Mouse (Mus musculus) cerebellum, adult 18-20 months (tissue): ENCODE measurements around the gene Mkln1.

Experiments
- DNase-seq, 2 experiments: peaks; one replicate each; pipeline ENCODE4 v3.0.0; 2021

Mkln1 gene

DNA sequence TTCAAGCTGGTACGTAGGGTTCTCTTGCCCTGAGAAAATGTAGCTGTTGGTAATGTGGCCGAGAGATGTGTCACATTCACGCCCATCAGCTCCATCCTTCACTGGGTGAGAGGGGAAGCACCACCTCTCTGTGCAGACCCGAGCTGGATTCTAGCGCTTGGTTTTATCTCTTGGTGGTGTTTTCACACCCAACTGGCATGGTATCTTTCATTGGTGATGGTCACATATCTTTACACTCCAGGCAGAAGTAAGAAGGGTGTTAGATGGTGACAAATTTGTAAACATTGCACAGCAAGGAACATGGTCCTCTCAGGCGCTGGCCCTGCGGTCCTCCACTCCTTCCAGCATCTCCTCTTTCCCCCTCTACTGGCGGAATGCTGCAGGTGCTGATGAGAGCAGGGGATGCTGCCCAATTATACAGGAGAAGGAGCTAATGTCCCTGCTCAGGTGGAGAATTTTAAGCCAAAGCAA is 120.5 kb downstream of the Mkln1 start:
- DNase-seq: no peak

DNA sequence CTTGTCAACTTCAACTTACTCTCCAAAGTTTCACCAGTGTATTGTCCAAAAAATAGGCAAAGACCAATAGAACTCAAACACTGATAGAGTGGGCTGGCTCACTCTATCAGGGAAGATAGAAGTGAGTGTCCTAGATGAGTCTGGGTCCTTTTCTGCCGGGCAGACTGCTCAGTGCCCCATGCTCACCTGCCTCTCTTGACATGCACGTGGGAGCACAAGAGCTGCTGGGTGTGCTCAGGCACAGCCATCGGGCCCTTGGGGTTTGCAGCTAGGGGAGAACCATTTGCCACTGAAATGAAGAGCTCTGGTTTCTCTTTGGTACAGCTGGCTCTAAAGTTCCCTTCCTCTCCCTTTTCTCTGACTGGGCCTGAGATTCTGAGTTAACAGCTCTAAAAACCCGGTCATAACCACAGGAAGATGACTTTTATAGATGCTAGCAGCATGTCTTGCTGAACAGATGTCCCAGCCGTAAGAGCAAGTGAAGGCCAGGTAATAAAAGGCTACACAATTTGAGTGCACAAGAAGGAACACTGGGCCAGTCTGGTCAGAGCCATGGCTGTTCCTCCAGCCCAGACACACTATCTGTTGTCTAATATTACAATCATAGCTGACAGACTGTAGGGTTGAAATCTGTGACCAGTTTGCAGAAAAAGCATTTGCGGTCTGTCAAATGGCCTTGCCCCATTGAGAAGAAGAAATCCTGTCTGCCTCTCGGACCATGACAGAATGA is 122.1 kb downstream of the Mkln1 start:
- no peak for DNase-seq

DNA sequence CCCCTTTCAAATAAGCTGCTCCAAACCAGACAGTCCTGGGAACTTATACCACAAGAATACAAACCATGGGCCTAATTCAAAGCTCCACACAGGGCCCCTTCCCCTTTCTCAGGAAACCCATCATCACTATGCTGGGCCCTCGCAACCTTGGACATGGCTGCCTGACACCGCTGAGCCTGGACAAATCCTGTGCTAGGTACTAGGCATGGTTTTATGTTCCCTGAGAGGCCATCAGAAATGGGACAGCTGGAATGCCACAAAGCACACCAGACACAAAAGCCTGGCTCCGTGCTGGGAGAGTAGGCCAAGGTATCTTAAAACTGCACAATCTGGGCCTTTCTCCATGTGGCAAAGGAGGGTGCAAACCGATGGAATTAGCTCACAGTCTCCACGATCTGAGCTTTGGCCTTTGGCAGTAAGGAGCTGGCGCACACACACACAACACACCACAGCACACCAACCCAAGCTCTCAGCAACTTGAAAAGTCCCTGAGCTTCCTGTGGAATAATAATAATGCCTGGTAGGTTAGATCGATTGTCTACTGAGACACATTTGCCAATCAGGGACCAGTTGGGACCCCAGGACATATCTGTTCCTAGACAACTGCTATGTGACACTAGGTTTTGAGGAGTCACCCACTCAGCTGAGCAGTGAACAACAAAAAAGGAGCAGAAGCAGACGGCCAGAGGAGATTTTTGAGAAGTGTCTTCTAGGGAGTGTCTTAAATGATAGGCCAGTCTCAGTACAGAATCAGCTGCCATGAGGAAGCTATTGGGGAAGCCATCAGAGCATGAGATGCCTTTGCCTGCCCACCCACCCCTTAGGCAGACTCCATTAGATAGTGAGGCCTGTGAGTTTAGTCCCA is 123.2 kb downstream of the Mkln1 start:
- no peak for DNase-seq

DNA sequence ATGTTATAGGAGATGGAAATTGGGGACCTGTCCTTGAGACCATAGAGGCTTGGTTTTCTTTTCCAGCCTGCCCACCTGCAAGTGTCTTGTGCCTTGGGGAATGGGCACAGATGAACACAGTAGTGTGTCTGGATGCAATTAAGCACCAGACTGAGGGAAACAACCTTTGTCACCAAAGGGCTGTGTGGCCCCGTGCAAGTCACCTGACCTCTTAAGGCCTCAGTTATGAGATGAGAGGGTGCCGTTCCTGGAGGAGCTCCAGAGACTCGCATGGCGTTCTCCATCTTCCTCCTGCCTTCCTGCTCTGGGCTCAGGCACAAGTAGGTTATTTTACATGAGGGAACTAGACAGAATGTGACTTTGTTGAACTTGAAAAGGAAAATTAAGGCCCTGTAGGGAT is 123.9 kb downstream of the Mkln1 start:
- no peak for DNase-seq

DNA sequence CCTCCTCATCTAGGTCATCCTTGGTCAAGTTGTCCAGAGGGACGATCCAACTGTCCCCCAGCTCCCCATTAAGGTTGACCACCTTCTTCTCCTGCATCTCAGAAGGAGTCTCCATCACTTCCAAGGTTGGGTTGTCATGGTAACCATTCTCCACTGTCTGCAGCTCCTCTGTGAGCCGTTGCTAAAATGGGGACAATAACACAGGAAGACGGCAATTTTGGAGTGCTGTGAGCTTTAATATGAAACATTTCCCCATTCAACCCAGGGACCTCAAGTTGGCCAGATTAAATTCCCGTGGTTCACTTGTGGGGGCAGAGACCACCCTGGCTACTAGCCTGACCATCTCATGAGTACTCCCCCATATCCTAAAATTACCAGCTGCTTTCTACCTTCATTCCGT is 124.5 kb downstream of the Mkln1 start:
- DNase-seq: no peak

DNA sequence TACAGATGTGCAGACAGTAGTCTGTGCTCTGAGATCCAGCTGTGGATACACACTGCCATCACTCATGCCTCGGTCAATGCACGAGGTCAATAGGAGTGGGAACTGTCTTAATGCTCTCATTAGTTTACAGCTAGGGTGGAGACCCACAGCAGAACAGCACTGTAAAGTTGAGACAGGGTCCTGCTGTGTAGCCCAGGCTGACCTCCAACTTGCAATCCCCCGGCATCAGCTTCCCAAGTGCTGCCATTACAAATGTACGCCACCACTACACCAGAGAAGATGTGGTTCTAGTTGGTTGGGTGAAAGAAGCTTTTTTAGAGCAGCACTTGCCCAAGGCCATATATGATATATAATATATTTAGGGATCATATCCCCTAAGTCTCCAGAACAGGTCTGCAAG is 125.1 kb downstream of the Mkln1 start:
- DNase-seq: no peak

DNA sequence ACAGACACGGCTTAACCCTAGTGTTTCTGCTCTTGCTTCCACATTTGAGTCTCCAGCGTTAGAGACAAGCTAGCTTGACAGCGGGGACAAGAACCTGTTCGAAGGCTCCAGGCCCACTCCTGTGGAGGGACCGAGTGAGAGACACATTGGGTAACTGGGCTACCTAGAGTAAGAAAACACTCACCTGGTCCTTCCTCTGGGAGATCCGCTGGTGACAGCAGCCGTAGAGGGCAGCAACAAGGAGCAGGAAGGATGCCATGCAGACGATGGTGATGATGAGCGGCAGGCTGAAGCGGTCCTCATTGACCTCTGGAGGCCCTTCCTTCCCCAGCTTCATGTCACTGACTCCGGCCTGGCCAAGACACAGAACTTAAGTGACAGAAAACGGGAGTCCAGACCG is 125.6 kb downstream of the Mkln1 start:
- no peak for DNase-seq

DNA sequence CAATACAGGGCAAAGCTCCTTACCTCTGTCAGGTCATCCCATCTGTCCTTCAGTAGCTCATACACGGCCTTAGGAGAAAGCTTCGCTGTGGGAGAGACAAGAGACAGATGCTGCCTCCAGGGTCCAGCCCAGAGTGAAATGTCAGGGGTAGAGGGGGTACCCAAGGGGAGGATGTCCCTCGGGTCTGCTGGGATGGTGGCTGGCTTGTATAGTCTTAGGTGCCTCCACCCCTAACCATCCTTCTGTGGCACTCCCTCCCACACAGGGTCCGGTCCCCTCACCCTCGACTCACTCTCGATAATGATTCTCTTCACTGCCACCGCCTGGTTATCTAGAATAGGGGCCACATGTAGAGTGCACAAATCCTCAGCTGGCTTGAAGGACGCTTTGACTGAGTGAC is 126.1 kb downstream of the Mkln1 start:
- no peak for DNase-seq

DNA sequence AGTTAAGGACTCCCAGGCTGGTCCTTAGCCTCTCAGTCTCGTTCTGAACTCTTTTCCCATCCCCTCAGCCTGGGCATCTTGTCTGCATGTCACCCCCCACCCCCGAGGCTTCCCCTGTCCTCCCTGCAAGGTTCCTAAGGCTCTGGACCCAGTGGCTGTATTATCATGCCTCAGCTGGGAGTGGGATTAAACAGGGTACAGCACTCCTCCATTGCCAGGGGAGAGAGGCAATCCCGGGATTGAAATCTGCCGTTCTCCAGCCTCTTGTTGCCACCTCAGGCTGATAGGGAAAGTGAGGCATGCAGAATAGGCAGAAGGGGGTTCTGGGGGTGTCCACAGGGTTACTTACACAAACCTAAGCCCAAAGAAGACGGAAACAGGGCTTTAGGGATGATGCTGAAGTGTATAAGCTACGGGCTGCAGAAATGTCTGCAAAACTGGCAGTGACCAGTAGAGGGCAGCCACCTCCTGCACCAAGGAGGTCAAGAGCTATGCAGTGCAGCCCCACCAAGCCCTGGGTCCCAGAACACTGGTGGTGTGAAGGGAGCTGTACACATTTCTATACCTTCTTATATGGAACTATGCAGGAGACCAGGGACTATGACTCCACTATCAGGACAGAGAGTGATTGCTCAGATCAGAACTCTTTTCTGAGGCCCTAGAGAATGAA is 126.8 kb downstream of the Mkln1 start:
- DNase-seq: peak; percentile 43 to 51

DNA sequence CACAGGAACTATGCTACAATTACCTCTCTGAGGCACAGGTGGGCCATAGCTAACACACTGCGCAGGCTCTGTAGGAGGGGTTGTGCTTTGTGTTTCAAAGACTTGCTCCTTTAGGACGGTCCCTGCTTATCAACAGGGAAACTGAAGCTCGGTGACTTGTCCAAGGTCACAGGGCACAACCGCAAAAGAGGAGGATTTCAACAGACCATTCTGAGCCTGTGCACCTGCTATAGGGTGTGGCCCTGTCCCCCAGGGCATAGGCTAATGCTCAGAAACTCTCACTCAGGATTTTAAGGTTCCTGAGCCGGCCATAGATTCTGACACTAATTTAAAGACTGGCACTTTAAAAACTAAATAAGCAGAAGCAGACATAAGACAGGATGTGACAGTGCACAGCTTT is 128.4 kb downstream of the Mkln1 start:
- no peak for DNase-seq

DNA sequence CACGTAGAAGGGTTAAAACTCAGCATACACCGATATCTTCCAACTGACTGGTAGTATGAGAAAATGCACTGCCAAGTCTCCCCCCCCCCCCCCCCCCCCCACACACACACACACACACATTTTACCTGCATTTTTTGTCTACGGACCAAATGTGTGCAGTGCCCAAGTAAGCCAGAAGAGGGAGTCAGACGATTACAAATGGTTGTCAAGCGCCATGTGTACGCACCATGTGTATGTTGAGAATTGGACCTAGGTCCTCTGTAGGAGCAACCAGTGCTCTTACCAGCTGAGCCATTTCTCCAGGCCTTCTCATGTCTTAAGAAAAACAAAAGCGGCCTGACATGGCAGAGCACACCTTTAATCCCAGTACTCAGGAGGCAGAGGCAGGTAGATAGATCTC is 129.4 kb downstream of the Mkln1 start:
- DNase-seq: no peak

DNA sequence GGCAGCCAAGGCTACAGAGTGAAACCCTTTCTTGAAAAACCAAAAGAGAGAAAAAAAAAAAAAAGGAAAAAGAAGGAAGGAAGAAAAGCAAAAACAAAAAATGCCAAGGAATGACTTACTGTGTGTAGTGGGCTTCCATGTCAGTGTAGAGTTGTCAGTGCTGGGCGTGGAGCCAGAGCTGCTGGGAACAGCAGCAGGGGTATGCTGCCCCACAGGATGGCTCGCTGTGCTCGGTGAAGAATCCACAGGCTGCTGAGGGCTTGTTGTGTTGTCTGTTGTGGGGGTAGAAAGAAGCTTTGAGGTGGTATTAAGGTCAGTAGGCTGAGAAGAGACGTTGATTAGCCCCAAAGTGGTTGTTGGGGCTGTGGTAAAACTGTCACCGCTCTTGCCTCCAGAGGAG is 129.8 kb downstream of the Mkln1 start:
- no peak for DNase-seq

DNA sequence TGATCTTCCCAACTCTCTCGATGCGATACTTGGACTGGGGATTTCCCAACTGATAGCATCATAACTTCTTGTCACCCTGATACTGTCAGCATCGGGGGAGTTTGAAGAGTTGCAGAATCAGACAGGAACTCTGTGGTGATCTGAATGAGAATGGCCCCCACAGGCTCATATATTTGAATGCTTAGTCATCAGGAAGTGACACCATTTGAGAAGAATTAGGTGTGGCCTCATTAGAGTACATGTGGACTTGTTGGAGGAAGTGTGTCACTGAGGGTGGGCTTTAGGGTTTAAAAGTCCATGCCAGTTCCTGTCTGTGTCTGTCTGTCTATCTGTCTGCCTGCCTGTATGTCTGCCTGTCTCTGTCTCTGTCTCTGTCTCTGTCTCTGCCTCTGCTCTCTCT is 133.3 kb downstream of the Mkln1 start:
- no peak for DNase-seq

DNA sequence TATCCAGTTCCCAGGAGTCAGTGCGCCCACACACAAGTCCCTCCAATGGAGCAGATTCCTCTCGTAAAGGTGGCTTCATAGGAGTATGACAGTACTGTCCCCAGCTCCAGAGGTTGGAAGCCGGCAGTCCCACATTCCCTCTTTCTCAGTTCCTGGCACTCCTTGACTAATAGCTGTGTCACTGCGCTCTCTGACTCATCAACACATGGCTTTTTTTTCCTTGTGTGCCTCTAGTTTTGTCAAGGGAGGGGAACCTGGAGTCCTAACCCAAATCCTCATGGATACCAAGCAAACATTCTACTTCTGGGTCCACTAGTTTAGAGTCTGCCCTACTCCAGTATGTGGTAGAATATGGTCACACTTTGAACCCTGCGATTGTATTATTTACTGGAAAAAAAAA is 136.2 kb downstream of the Mkln1 start:
- DNase-seq: no peak

DNA sequence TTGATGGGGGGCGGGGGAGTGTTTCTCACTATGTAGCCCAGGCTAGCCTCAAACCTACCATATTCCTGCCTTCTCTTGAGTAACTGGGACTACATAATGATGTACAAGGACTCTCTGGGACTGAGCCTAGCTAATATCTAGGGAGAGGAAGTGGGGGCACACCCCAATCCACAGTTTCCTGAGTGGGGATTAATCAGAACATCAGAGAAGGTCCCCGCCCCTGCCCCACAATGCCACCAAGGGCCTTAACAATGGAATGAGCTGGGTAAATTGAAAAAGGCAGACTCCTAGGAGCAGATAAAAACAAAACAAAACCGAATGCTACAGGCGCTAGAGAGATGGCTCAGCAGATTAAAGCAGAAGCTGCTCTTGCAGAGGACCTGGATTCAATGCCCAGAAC is 138.7 kb downstream of the Mkln1 start:
- DNase-seq: no peak

DNA sequence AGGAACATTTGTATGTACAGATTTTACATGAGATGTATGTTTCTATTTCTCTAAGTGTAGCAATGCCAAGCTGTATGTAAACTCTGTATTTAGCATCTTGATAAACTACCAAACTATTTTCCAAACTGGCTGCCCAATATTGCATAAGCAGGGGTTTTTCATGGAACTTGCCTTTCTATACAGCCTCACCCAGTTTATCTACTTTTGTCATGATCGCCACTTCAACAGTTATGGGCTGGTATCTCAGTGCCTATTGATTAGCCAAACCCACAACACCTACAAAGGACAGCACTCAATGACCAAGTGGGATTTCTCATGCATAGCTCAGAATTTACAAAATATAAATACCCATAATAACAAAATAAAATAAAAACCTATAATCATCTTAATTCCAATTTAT is 139.6 kb downstream of the Mkln1 start:
- DNase-seq: no peak

DNA sequence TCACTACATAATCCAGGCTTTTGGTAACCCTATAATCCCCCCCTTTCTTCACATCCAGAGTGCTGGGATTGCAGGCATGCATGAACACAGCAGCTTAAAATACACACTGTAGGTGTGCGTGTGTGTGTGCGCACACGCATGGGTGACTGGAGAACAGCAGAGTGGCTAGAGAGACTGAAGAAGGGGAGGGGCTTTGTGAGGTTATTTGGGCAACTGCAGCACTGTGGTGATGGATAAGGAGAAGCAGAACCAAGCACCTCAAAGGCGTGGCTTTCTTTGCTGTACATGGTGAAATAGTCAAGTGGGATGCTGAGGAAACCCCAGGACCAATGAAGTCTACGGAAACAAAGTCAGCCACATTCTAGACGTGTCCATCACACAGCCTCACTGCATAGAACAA is 141.5 kb downstream of the Mkln1 start:
- DNase-seq: no peak

DNA sequence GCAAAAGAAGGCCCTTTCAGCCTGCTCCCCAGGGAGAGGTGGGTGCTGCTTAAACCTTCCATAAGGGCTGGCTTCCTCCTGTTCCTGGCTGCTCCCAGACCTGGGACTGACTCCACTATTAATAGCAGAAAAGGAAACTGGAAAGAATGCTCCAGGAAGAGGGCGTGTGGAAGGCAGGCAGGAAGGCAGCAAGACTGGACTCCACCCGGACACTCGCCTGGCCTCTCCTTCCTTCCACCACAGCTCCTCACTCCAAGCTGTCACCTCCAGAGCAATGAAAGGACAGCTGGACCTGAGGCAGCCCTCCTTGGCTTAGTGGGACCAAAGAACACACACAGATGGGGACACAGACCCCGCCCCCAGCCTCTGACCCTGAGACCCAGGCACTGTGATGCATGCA is 145.8 kb downstream of the Mkln1 start:
- DNase-seq: no peak

DNA sequence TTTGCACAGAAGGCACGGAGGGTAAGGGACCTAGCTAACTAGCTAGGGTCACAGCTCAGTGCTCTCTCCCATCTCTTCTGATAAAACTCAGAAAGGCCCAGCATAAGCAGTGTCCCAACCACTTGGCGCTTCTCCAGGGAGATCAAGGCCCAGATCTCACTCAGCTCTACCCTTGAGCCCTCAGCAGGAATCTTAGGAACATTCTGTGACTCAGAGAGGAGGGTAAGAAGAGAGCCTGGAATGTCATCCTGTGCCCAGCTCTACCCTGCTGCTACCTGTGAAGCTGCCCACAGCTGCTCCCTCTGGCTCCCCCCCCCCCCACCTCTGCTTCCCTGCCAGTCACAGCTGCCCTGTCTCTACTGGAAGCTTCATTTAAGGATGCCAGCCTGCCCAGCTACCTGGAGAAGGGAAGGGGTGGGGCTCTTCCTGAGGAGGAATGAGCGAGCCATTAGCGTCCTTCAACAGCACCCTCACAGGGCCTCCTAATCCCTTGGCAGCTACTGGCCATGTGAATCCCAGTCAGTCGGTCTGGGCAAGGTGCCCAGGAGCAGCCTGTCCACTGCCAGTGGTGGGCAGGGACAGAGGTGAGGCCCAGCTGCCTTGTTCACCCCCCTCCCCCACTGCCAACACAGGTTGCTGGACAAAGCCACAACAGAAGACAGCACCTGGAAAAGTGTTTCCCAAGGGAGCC is 151.0 kb downstream of the Mkln1 start:
- DNase-seq: no peak

DNA sequence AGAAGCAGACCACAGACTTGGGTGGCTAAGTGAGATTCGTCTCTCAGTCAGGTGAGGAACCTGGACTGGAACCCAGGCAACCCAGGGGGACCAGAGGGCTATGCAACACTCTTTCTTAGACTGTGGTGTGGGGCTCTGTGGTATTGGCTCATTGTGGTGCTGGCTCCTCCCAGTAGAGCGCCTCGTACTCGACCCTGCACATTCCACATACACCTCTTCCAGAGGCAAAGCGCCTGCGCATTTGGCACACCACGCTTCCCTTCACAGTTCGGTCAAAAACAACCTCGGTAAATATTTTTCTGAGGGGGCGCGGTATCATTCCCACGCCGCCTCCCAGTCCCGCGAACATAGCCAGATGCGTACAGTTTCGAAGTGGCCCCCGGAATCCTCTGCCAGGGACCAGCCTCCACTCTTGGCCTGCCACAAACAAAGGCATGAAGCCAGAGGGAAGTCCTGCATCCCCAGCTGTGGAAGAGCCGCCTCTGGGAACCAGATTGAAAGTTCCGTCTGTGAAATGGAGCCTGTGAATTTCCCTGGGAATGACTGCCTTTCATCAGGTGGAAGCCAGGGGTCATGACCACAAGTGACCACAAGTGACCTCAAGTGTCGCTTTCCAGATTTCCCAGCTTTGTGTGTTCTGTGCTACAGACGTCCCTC is 152.5 kb downstream of the Mkln1 start:
- no peak for DNase-seq

DNA sequence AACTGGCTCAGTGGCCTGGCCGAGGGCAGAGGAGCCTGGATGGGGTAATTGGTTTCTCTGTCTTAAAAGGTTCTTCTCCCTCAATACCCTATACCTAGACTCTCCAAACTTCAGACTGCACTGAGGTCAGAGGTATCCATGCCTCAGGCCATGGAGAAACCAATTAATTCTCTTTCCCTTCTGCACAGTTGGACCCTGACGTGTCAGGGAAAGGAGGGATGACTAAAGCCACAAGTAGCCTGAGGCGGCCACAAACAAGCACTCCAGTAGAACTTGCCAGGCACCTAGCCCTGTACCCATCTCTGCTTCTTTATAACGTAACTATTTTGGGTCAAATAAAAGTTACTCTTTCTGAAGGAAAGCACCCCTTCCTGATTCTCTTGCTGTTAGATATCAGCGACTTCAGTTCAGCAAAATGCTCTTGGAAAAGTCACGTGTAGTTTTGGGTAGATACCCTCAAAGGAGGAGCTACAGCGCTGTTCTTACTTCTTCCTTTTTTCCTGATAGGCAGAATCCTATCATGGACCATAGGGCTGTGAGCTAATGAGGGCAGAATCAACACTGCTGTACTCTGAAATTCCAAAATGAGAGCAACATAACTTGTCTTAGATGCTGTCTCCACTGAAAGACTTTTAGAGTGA is 158.0 kb downstream of the Mkln1 start:
- no peak for DNase-seq
